Mouse (Mus musculus) heart, adult 10 weeks (tissue): Measurements from ENCODE around the gene 5530400C23Rik. TPM values are rescaled to one million over a fixed set of nuclear protein-coding genes. Genes with fewer than 3 reads are reported as not detected.

Source experiments
- polyA plus RNA-seq: library from polyadenylated mRNA; stranded (reverse); fragments of 350-450 nt; fragmentation: Illumina TruSeq; extraction: RNeasy Lipid Tissue Mini Kit (QIAGEN cat#74804); gene quantifications from one replicate; pipeline ENCODE4 v1.2.3, GENCODE M21; 2014; ENCODE audit warnings: low read depth, low replicate concordance

Gene 5530400C23Rik
- polyA plus RNA-seq, result not detected

GRCm38 (mm10) chr6:133291916-133292315, at the start of gene 5530400C23Rik:
5530400C23Rik (plus strand) TSS chr6:133292216.

Other genes starting within 250 kb of the 5530400C23Rik start
- not detected for gene Tas2r140, start 236.4 kb upstream of the 5530400C23Rik start, polyA plus RNA-seq
- 72.1 TPM for gene Smim10l1, start 187.3 kb upstream of the 5530400C23Rik start, polyA plus RNA-seq